Mouse (Mus musculus): ENCODE measurements around the gene Tpcn2.

The Tpcn2 gene

GRCm38 (mm10) chr7:145299562-145300320 is 15.9 kb upstream of the Tpcn2 start:
- peak; percentile 79 for DNase-seq (ENCODE audit: low spot score)

GRCm38 (mm10) chr7:145298666-145299490 is 15.1 kb upstream of the Tpcn2 start:
- no peak for DNase-seq (ENCODE audit: low spot score)

GRCm38 (mm10) chr7:145293859-145294258 is 10.0 kb upstream of the Tpcn2 start:
- DNase-seq (ENCODE audit: low spot score), result no peak

GRCm38 (mm10) chr7:145292726-145293125 is 8.9 kb upstream of the Tpcn2 start:
- DNase-seq (ENCODE audit: low spot score), result no peak

GRCm38 (mm10) chr7:145291847-145292246 is 8.0 kb upstream of the Tpcn2 start:
- no peak for DNase-seq (ENCODE audit: low spot score)

GRCm38 (mm10) chr7:145289302-145289701 is 5.5 kb upstream of the Tpcn2 start:
- DNase-seq (ENCODE audit: low spot score), result no peak

GRCm38 (mm10) chr7:145287410-145287809 is 3.6 kb upstream of the Tpcn2 start:
- no peak for DNase-seq (ENCODE audit: low spot score)

GRCm38 (mm10) chr7:145285476-145285875 is 1.7 kb upstream of the Tpcn2 start:
- DNase-seq (ENCODE audit: low spot score), result no peak

- DNase-seq (ENCODE audit: low spot score), result no peak
Measured at GRCm38 (mm10) chr7:145284293-145284692, 482 bp upstream of the Tpcn2 start.

GRCm38 (mm10) chr7:145283041-145283440 is 770 bp downstream of the Tpcn2 start:
- no peak for DNase-seq (ENCODE audit: low spot score)

GRCm38 (mm10) chr7:145281396-145281795 is 2.4 kb downstream of the Tpcn2 start:
- DNase-seq (ENCODE audit: low spot score), result no peak

- DNase-seq (ENCODE audit: low spot score), result no peak
Measured at GRCm38 (mm10) chr7:145275488-145275887, 8.3 kb downstream of the Tpcn2 start.

- no peak for DNase-seq (ENCODE audit: low spot score)
Measured at GRCm38 (mm10) chr7:145270955-145271354, 12.9 kb downstream of the Tpcn2 start.

- DNase-seq (ENCODE audit: low spot score), result no peak
Measured at GRCm38 (mm10) chr7:145268890-145269289, 14.9 kb downstream of the Tpcn2 start.

GRCm38 (mm10) chr7:145266011-145266410 is 17.8 kb downstream of the Tpcn2 start:
- DNase-seq (ENCODE audit: low spot score), result no peak

- DNase-seq (ENCODE audit: low spot score), result no peak
Measured at GRCm38 (mm10) chr7:145264202-145264601, 19.6 kb downstream of the Tpcn2 start.

- DNase-seq (ENCODE audit: low spot score), result no peak
Measured at GRCm38 (mm10) chr7:145256092-145256491, 27.7 kb downstream of the Tpcn2 start.

GRCm38 (mm10) chr7:145253986-145254630 is 29.7 kb downstream of the Tpcn2 start:
- DNase-seq (ENCODE audit: low spot score), result no peak

GRCm38 (mm10) chr7:145252715-145253476 is 30.9 kb downstream of the Tpcn2 start:
- peak; percentile 95 for DNase-seq (ENCODE audit: low spot score)

- no peak for DNase-seq (ENCODE audit: low spot score)
Measured at GRCm38 (mm10) chr7:145250225-145250624, 33.6 kb downstream of the Tpcn2 start.

- peak; percentile 50 for DNase-seq (ENCODE audit: low spot score)
Measured at GRCm38 (mm10) chr7:145248911-145249310, 34.9 kb downstream of the Tpcn2 start.

Data from testis, postnatal 10 days (tissue).